Mouse (Mus musculus): ENCODE measurements around the gene Timm23. TPM values are rescaled to one million over a fixed set of nuclear protein-coding genes. Genes with fewer than 3 reads are reported as not detected.
A peak's percentile ranks its signal among the peaks of the same experiment; 100 is the strongest.
"Not testable (repeated sequence)": the region's sequence is repeated elsewhere in the genome, so short reads cannot be mapped to it uniquely, and the experiment has no call there.

Gene Timm23
- polyA plus RNA-seq, 1 experiment from 2014 or later, result 239 TPM

GRCm38 (mm10) chr14:32180861-32181260 is 20.8 kb downstream of the Timm23 start:
- no peaks in the 10 kb centered on the region for H3K9me3 ChIP-seq (replicated peaks)
- 89% methylated on average over 6 of the region's 6 CpGs for WGBS
- no peak overlapping the region for H3K9ac ChIP-seq
- no peak for ATAC-seq
- H3K4me3 ChIP-seq, result no peak overlapping the region
- no peak overlapping the region for H3K27ac ChIP-seq
- peaks cover 64% of the 10 kb centered on the region for H3K36me3 ChIP-seq (ENCODE audit: poor library complexity, severe bottlenecking)
- H3K27me3 ChIP-seq, result no peaks in the 10 kb centered on the region
- H3K4me1 ChIP-seq, result no peaks in the 10 kb centered on the region
- H3K4me2 ChIP-seq, result no peak overlapping the region

DNA sequence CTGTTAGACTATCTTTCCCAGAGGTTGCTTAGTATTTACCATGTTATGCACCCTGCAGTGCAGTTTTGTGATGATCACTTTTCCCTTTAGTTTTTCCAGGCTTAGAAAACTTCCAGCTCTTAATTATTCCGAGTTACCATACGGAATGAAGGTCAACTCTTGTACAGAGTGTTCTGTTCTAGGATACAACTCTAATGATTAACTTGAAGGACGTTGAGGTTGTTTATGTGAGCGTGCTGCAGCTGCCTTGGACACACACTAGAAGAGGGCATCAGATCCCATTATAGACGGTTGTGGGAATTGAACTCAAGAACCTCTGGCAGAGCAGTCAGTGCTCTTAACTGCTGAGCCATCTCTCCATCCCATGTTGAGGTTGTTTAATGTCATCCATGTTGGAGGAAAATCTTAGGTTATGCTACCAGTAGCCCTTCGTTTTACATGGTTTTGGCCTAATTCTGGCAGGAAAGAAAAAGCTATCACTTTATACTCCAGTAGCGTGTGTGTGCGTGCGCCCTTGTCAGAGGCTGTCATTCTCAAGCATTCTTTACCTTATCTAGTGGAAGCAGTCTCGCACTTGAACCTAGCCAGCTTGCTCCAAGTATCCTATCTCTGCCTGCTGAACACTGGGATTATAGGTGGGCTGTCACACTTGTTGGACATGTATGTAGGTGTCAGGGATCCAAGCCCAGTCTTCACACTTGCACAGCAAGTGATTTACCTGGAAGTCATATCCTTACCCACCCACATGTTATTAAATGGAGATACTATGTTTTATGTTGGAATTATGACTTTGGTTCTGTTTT is 22.1 kb downstream of the Timm23 start:
- ATAC-seq, result no peak
- 93% methylated on average over 10 of the region's 10 CpGs for WGBS
- Histone ChIP-seq H3K9ac (no peak overlapping the region), H3K4me3 (no peak overlapping the region), H3K27me3 (no peaks in the 10 kb centered on the region), H3K4me1 (no peaks in the 10 kb centered on the region), H3K4me2 (no peak overlapping the region), H3K36me3 (ENCODE audit: poor library complexity, severe bottlenecking) (peaks cover 59% of the 10 kb centered on the region), H3K9me3 (replicated peaks) (no peaks in the 10 kb centered on the region), H3K27ac (no peak overlapping the region)

DNA sequence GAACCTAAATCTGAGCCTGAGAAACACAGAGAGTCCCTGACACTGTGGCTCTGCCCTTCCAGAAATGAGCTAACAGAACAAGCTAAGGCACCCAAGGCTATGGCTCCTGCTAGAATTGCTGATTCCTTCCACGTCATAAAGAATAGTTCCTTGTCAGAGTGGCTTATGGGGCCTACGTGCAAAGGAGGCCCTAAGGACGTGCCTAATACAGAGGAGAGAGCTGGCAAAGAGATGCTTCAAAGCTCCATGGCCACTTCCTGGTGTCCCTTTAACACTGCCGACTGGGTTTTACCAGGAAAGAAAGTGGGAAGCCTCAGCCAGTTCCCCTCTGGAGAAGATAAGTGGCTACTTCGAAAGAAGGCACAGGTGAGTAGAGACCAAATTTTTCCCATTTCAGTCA is 25.1 kb downstream of the Timm23 start:
- H3K27ac ChIP-seq; H3K27me3 ChIP-seq; ATAC-seq; H3K4me1 ChIP-seq; H3K9me3 ChIP-seq (replicated peaks); H3K9ac ChIP-seq; H3K4me2 ChIP-seq; H3K4me3 ChIP-seq: not testable (repeated sequence)
- H3K36me3 ChIP-seq (ENCODE audit: poor library complexity, severe bottlenecking), result peaks cover 47% of the 10 kb centered on the region
- 86% methylated on average over 5 of the region's 5 CpGs for WGBS

DNA sequence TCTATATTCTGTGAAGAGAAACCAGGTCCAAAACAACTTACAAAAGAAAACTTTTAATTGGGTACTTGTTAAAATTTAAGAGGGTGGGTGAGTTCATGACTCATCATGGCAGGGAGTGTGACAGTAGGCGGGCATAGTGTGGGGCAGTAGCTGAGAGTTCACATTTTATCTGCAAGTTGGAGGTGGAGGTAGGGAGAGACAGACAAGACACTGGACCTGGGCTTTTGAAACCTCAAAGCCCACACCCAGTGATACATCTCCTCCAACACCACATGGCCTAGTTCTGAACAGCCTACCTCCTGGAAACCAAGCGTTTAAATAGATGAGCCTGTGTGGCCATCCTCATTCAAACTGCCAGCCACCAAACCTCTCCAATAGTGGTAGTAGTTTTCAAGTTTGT is 26.4 kb downstream of the Timm23 start:
- no peak for ATAC-seq
- Histone ChIP-seq H3K9me3 (replicated peaks) (no peaks in the 10 kb centered on the region), H3K27ac (no peak overlapping the region), H3K4me2 (no peak overlapping the region), H3K9ac (no peak overlapping the region), H3K4me1 (no peaks in the 10 kb centered on the region), H3K36me3 (ENCODE audit: poor library complexity, severe bottlenecking) (peaks cover 38% of the 10 kb centered on the region), H3K4me3 (no peak overlapping the region), H3K27me3 (no peaks in the 10 kb centered on the region)
- WGBS, result 87% methylated on average over 2 of the region's 2 CpGs

DNA sequence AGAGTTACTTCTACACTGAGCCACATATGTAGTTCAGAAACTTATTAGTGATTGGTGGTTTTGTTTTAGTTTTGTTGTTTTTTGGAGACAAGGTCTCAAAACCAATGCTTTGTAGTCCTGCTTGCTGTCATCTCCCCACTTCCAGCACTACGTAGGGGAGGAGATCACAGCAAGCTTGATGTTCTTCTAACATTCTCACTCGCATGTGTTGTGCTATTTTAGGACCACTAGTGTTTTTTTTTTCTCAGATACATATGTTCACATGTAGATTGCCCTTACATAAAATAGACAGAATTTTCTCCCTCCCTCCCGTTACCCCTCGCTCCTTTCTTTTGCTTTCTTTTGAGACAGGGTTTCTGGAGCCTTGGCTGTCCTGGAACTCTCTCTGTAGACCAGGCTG is 31.6 kb downstream of the Timm23 start:
- 92% methylated on average over 4 of the region's 4 CpGs for WGBS
- ATAC-seq, result no peak
- Histone ChIP-seq H3K4me2 (no peak overlapping the region), H3K9ac (no peak overlapping the region), H3K4me1 (peaks cover 13% of the 10 kb centered on the region), H3K27ac (no peak overlapping the region), H3K36me3 (ENCODE audit: poor library complexity, severe bottlenecking) (peaks cover 18% of the 10 kb centered on the region), H3K27me3 (no peaks in the 10 kb centered on the region), H3K4me3 (no peak overlapping the region), H3K9me3 (replicated peaks) (no peaks in the 10 kb centered on the region)

- Histone ChIP-seq H3K27me3 (no peaks in the 10 kb centered on the region), H3K4me2 (no peak overlapping the region), H3K9ac (no peak overlapping the region), H3K4me3 (no peak overlapping the region), H3K9me3 (replicated peaks) (no peaks in the 10 kb centered on the region), H3K27ac (no peak overlapping the region), H3K4me1 (peaks cover 15% of the 10 kb centered on the region), H3K36me3 (ENCODE audit: poor library complexity, severe bottlenecking) (peaks cover 9% of the 10 kb centered on the region)
- no peak for ATAC-seq
- 78% methylated on average over 3 of the region's 3 CpGs for WGBS
Measured at GRCm38 (mm10) chr14:32168653-32169231, 33.0 kb downstream of the Timm23 start.

GRCm38 (mm10) chr14:32167326-32167725 is 34.4 kb downstream of the Timm23 start:
- no peaks in the 10 kb centered on the region for H3K9me3 ChIP-seq (replicated peaks)
- H3K36me3 ChIP-seq (ENCODE audit: poor library complexity, severe bottlenecking), result no peaks in the 10 kb centered on the region
- WGBS, result 90% methylated on average over 5 of the region's 5 CpGs
- H3K9ac ChIP-seq, result no peak overlapping the region
- peaks cover 15% of the 10 kb centered on the region for H3K4me1 ChIP-seq
- no peak overlapping the region for H3K4me2 ChIP-seq
- no peak overlapping the region for H3K27ac ChIP-seq
- H3K27me3 ChIP-seq, result no peaks in the 10 kb centered on the region
- H3K4me3 ChIP-seq, result no peak overlapping the region
- no peak for ATAC-seq

GRCm38 (mm10) chr14:32166840-32167239 is 34.9 kb downstream of the Timm23 start:
- H3K27ac ChIP-seq, result no peak overlapping the region
- no peaks in the 10 kb centered on the region for H3K27me3 ChIP-seq
- no peaks in the 10 kb centered on the region for H3K36me3 ChIP-seq (ENCODE audit: poor library complexity, severe bottlenecking)
- WGBS, result 100% methylated on average over 1 of the region's 1 CpGs
- no peak overlapping the region for H3K9ac ChIP-seq
- H3K4me3 ChIP-seq, result no peak overlapping the region
- ATAC-seq, result no peak
- no peaks in the 10 kb centered on the region for H3K9me3 ChIP-seq (replicated peaks)
- peaks cover 16% of the 10 kb centered on the region for H3K4me1 ChIP-seq
- H3K4me2 ChIP-seq, result no peak overlapping the region

- no peak overlapping the region for H3K9ac ChIP-seq
- H3K4me1 ChIP-seq, result peaks cover 24% of the 10 kb centered on the region
- ATAC-seq, result no peak
- peak overlapping the region; percentile 97 for H3K4me2 ChIP-seq
- no peaks in the 10 kb centered on the region for H3K36me3 ChIP-seq (ENCODE audit: poor library complexity, severe bottlenecking)
- no peak overlapping the region for H3K27ac ChIP-seq
- WGBS, result 81% methylated on average over 2 of the region's 2 CpGs
- no peaks in the 10 kb centered on the region for H3K9me3 ChIP-seq (replicated peaks)
- H3K4me3 ChIP-seq, result no peak overlapping the region
- H3K27me3 ChIP-seq, result no peaks in the 10 kb centered on the region
Measured at GRCm38 (mm10) chr14:32166062-32166441, 35.6 kb downstream of the Timm23 start.

- Histone ChIP-seq H3K27ac (no peak overlapping the region), H3K4me1 (peaks cover 29% of the 10 kb centered on the region), H3K4me3 (peak overlapping the region; percentile 51), H3K27me3 (no peaks in the 10 kb centered on the region), H3K9ac (peak overlapping the region; percentile 71), H3K9me3 (replicated peaks) (no peaks in the 10 kb centered on the region), H3K4me2 (peak overlapping the region; percentile 97), H3K36me3 (ENCODE audit: poor library complexity, severe bottlenecking) (no peaks in the 10 kb centered on the region)
- 1% methylated on average over 37 of the region's 42 CpGs for WGBS
- ATAC-seq, result no peak
Measured at GRCm38 (mm10) chr14:32165278-32166061, 36.2 kb downstream of the Timm23 start.

DNA sequence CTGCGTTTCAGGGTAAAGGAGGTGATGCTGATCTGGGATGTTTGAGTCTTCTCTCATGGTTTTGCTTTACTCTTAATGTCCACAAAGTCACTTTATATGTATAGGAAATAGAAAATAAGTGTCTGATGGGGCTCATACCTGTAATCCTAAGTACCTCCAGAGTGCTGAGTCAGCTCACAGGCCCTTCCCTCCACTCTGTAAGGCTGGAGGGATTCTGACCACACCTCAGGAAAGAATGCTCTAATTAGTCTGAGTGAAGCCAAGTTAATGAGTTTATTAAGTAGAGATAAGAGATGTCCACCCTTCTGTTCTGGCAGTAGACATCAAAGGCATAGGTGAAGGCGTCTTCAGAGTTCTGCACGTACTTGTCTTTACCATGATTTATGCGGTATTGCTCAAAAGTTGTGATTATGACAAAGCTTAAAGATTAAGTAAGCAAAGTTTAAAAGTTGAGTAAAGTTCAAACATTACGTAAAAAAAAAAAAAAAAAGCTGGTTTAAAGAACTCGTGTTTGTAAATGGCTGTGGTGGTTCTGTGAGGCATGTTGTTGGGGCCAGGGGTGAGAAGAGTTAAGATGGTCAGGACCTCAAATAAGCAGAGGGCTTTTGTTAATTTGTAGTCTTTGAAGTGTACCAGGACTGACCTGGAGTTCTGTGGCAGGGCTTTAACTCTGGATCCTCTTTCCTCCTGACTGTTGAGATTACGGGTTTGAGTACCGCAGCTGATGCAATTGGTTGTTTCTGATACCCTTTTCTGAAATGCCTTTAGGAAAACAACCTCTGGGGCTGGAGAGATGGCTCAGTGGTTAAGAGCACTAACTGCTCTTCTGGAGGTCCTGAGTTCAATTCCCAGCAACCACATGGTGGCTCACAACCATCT is 37.3 kb downstream of the Timm23 start:
- H3K4me2 ChIP-seq, result no peak overlapping the region

More for the DNA sequence above, 37.3 kb downstream of the Timm23 start:
- ATAC-seq, result no peak
- Histone ChIP-seq H3K36me3 (ENCODE audit: poor library complexity, severe bottlenecking) (no peaks in the 10 kb centered on the region), H3K27me3 (no peaks in the 10 kb centered on the region), H3K27ac (no peak overlapping the region), H3K9me3 (replicated peaks) (no peaks in the 10 kb centered on the region), H3K9ac (no peak overlapping the region), H3K4me1 (peaks cover 33% of the 10 kb centered on the region), H3K4me3 (no peak overlapping the region)
- WGBS, result 87% methylated on average over 8 of the region's 8 CpGs
